Mouse (Mus musculus): ENCODE results near the gene Col25a1.

Col25a1 gene

GRCm38 (mm10) chr3:130160902-130161301, 29.6 kb downstream of the Col25a1 start:
- no peak for DNase-seq (ENCODE audit: inconsistent age in 2 of 2, low spot score in 1 of 2)

GRCm38 (mm10) chr3:130161323-130161917, 30.1 kb downstream of the Col25a1 start:
- DNase-seq (ENCODE audit: inconsistent age in 2 of 2, low spot score in 1 of 2) = no peak

GRCm38 (mm10) chr3:130166875-130167274, 35.6 kb downstream of the Col25a1 start:
- no peak for DNase-seq (ENCODE audit: inconsistent age in 2 of 2, low spot score in 1 of 2)

- DNase-seq (ENCODE audit: inconsistent age in 2 of 2, low spot score in 1 of 2) = peak; percentile 16 to 66
Measured at GRCm38 (mm10) chr3:130172764-130173163, 41.5 kb downstream of the Col25a1 start.

GRCm38 (mm10) chr3:130180181-130180940, 49.1 kb downstream of the Col25a1 start:
- DNase-seq (ENCODE audit: inconsistent age in 2 of 2, low spot score in 1 of 2) = peak; percentile 83 to 93

GRCm38 (mm10) chr3:130180964-130181590, 49.8 kb downstream of the Col25a1 start:
- peak; percentile 18 to 64 for DNase-seq (ENCODE audit: inconsistent age in 2 of 2, low spot score in 1 of 2)

- no peak for DNase-seq (ENCODE audit: inconsistent age in 2 of 2, low spot score in 1 of 2)
Measured at GRCm38 (mm10) chr3:130181591-130181980, 50.3 kb downstream of the Col25a1 start.

GRCm38 (mm10) chr3:130182450-130182849, 51.1 kb downstream of the Col25a1 start:
- no peak for DNase-seq (ENCODE audit: inconsistent age in 2 of 2, low spot score in 1 of 2)

- peak in 1 of 2 experiments; percentile 58 for DNase-seq (ENCODE audit: inconsistent age in 2 of 2, low spot score in 1 of 2)
Measured at GRCm38 (mm10) chr3:130185111-130185510, 53.8 kb downstream of the Col25a1 start.

- peak; percentile 9 to 53 for DNase-seq (ENCODE audit: inconsistent age in 2 of 2, low spot score in 1 of 2)
Measured at GRCm38 (mm10) chr3:130187588-130187987, 56.3 kb downstream of the Col25a1 start.

GRCm38 (mm10) chr3:130193450-130193849, 62.1 kb downstream of the Col25a1 start:
- no peak for DNase-seq (ENCODE audit: inconsistent age in 2 of 2, low spot score in 1 of 2)

- DNase-seq (ENCODE audit: inconsistent age in 2 of 2, low spot score in 1 of 2) = no peak
Measured at GRCm38 (mm10) chr3:130214631-130215030, 83.3 kb downstream of the Col25a1 start.

GRCm38 (mm10) chr3:130216141-130216540, 84.8 kb downstream of the Col25a1 start:
- no peak for DNase-seq (ENCODE audit: inconsistent age in 2 of 2, low spot score in 1 of 2)

- no peak for DNase-seq (ENCODE audit: inconsistent age in 2 of 2, low spot score in 1 of 2)
Measured at GRCm38 (mm10) chr3:130216646-130217045, 85.3 kb downstream of the Col25a1 start.

GRCm38 (mm10) chr3:130217705-130218104, 86.4 kb downstream of the Col25a1 start:
- DNase-seq (ENCODE audit: inconsistent age in 2 of 2, low spot score in 1 of 2) = no peak

GRCm38 (mm10) chr3:130218232-130218728, 87.0 kb downstream of the Col25a1 start:
- no peak for DNase-seq (ENCODE audit: inconsistent age in 2 of 2, low spot score in 1 of 2)

- no peak for DNase-seq (ENCODE audit: inconsistent age in 2 of 2, low spot score in 1 of 2)
Measured at GRCm38 (mm10) chr3:130220811-130221210, 89.5 kb downstream of the Col25a1 start.

GRCm38 (mm10) chr3:130228186-130228585, 96.9 kb downstream of the Col25a1 start:
- no peak for DNase-seq (ENCODE audit: inconsistent age in 2 of 2, low spot score in 1 of 2)

GRCm38 (mm10) chr3:130232944-130233343, 101.6 kb downstream of the Col25a1 start:
- DNase-seq (ENCODE audit: inconsistent age in 2 of 2, low spot score in 1 of 2) = no peak

- no peak for DNase-seq (ENCODE audit: inconsistent age in 2 of 2, low spot score in 1 of 2)
Measured at GRCm38 (mm10) chr3:130235233-130235632, 103.9 kb downstream of the Col25a1 start.

- no peak for DNase-seq (ENCODE audit: inconsistent age in 2 of 2, low spot score in 1 of 2)
Measured at GRCm38 (mm10) chr3:130236129-130236528, 104.8 kb downstream of the Col25a1 start.

- DNase-seq (ENCODE audit: inconsistent age in 2 of 2, low spot score in 1 of 2) = no peak
Measured at GRCm38 (mm10) chr3:130237852-130238251, 106.6 kb downstream of the Col25a1 start.

Measured in adrenal gland, adult (tissue).